Mouse (Mus musculus): ENCODE measurements around the gene Dhx16.
A peak's percentile ranks its signal among the peaks of the same experiment; 100 is the strongest.

GRCm38 (mm10) chr17:35841076-35841950 is 38.3 kb upstream of the Dhx16 start, which contains the start of gene Mdc1:
- TF ChIP-seq CTCF (IDR thresholded peaks at IDR 0.05; ENCODE audit: control insufficient read depth, insufficient read depth, insufficient replicate concordance, low read depth, low read length) (no peak), POLR2A (IDR thresholded peaks at IDR 0.05; ENCODE audit: control insufficient read depth, low read depth, low read length) (peak; percentile 77)
